Comparison of ENCODE assay signal across 10 mouse cellular contexts in the genomic region with DNA sequence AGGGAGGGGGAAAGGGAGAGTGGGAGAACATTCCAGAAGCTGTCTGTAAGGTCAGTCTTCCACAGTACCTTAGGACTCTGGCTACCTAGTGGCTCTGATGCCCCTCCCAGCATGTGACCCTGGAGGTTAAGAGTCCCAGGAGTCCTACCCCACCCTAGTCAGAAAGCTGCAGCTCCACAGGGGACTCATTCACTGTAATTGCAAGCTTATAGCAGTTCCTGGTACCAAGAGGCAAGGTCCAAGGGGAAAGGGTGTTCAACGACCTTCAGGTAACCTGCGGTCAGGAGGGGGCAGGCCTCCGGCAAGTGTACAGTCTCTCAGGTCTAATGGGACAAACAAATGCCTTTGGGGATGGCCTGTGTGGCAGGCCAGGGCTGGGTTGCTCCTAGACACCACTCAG. TPM values are rescaled to one million over a fixed set of nuclear protein-coding genes. Genes with fewer than 3 reads are reported as not detected.
A peak's percentile ranks its signal among the peaks of the same experiment; 100 is the strongest.
DNase-seq lines count a peak whose midpoint lies in the region; ATAC-seq and TF ChIP-seq lines count a peak whose summit lies in the region.
"Had no signal": no experiment of that assay in that cellular context is flagged by ENCODE, and none has a peak within 500 bp of the region (broad histone marks: within the 10 kb centered on the region; RNA-seq: fewer than 3 reads in every experiment).

No protein-coding gene starts in this region.

- H3K9me3 ChIP-seq in ES-E14 (ENCODE audit: control insufficient read depth, insufficient read depth, low read depth, low read length), result no peaks in the 10 kb centered on the region
- H3K9me3 ChIP-seq in hindbrain, embryonic 15.5 days, result no peaks in the 10 kb centered on the region
- H3K9me3 ChIP-seq in neural tube, embryonic 11.5 days (ENCODE audit: control insufficient read depth, low read length), result no peaks in the 10 kb centered on the region

- no peak overlapping the region for H3K27ac ChIP-seq in kidney, adult 2 months (ENCODE audit: insufficient read depth, low read depth, low read length)
- peak overlapping the region; percentile 86 for H3K27ac ChIP-seq in ES-E14 (ENCODE audit: insufficient read depth, low read depth, low read length, poor library complexity, severe bottlenecking)
- peak overlapping the region; percentile 48; the same call in 1 of the 2 replicates for H3K27ac ChIP-seq in hindbrain, embryonic 15.5 days (replicated peaks)
- H3K27ac ChIP-seq in neural tube, embryonic 11.5 days (ENCODE audit: low read depth, low read length), result peak overlapping the region; percentile 51

- TF ChIP-seq POLR2A in kidney, adult 2 months (IDR thresholded peaks at IDR 0.05; ENCODE audit: low read depth, low read length), result no peak

- H3K27me3 ChIP-seq in kidney, adult 2 months (replicated peaks; ENCODE audit: control insufficient read depth, insufficient read depth, low read length), result no peaks in the 10 kb centered on the region
- no peaks in the 10 kb centered on the region for H3K27me3 ChIP-seq in hindbrain, embryonic 15.5 days
- no peaks in the 10 kb centered on the region for H3K27me3 ChIP-seq in neural tube, embryonic 11.5 days (ENCODE audit: control insufficient read depth, insufficient read depth, low read length)

- 0 out of 2 replicates have a peak, but pooled peaks have one; percentile 23 for ATAC-seq in hindbrain, embryonic 15.5 days (ENCODE audit: low FRiP score, low read depth)
- ATAC-seq in neural tube, embryonic 11.5 days (ENCODE audit: insufficient read depth, low FRiP score, low TSS enrichment), result no peak

- H3K36me3 ChIP-seq in kidney, adult 2 months (ENCODE audit: control insufficient read depth, insufficient read depth, low read length), result no peaks in the 10 kb centered on the region
- no peaks in the 10 kb centered on the region for H3K36me3 ChIP-seq in ES-E14 (ENCODE audit: control insufficient read depth, insufficient read depth, low read length, poor library complexity, severe bottlenecking)
- H3K36me3 ChIP-seq in hindbrain, embryonic 15.5 days, result no peaks in the 10 kb centered on the region
- H3K36me3 ChIP-seq in neural tube, embryonic 11.5 days (ENCODE audit: control insufficient read depth, insufficient read depth, low read length), result no peaks in the 10 kb centered on the region

- H3K9ac ChIP-seq in ES-E14 (ENCODE audit: insufficient read depth, low read depth, low read length, poor library complexity, severe bottlenecking), result peak overlapping the region; percentile 69; the same call in 1 of the 2 replicates
- no peak overlapping the region for H3K9ac ChIP-seq in hindbrain, embryonic 15.5 days
- 0 out of 2 replicates have a peak overlapping the region, but pooled peaks have one; percentile 1 for H3K9ac ChIP-seq in neural tube, embryonic 11.5 days (ENCODE audit: low read length)

- peak; percentile 59 for DNase-seq in kidney, adult 2 months
- DNase-seq in kidney, postnatal 14 days, result no peak
- DNase-seq in ES-E14 (ENCODE audit: low read depth, low spot score), result no peak
- no peak for DNase-seq in neural tube, embryonic 11.5 days (ENCODE audit: low spot score)
- DNase-seq in right cerebral cortex, adult 2 months (ENCODE audit: low spot score in 2 of 2), result no peak
- DNase-seq in heart, adult 11 months, result no peak
- no peak for DNase-seq in heart, postnatal 10 days
- DNase-seq: cerebellum, adult 9-11 months; thymus, postnatal 36 days had no signal

- no peaks in the 10 kb centered on the region for H3K4me1 ChIP-seq in kidney, adult 2 months (ENCODE audit: control insufficient read depth, insufficient read depth, low read length)
- peaks cover 6 to 9% of the 10 kb centered on the region in 2 experiments; a peak in 3 of 4 replicates for H3K4me1 ChIP-seq in ES-E14 (ENCODE audit: control insufficient read depth in 2 of 2, insufficient read depth in 2 of 2, low read length in 2 of 2, poor library complexity in 1 of 2)
- peaks cover 11% of the 10 kb centered on the region for H3K4me1 ChIP-seq in hindbrain, embryonic 15.5 days (replicated peaks)
- H3K4me1 ChIP-seq in neural tube, embryonic 11.5 days (ENCODE audit: control insufficient read depth, insufficient read depth, low read length), result peaks cover 13% of the 10 kb centered on the region

- H3K4me3 ChIP-seq in kidney, adult 2 months (ENCODE audit: insufficient read depth, low read depth, low read length), result no peak overlapping the region
- H3K4me3 ChIP-seq in ES-E14 (ENCODE audit: insufficient read depth in 1 of 2, low read depth in 1 of 2, low read length in 2 of 2, poor library complexity in 1 of 2, severe bottlenecking in 1 of 2), result peak overlapping the region; percentile 24 to 32; a peak in 3 of 4 replicates
- no peak overlapping the region for H3K4me3 ChIP-seq in hindbrain, embryonic 15.5 days
- H3K4me3 ChIP-seq in neural tube, embryonic 11.5 days (ENCODE audit: low read depth, low read length), result no peak overlapping the region

- 42% methylated on average over 3 of the region's 3 CpGs for WGBS in kidney, adult 2 months
- 27% methylated on average over 3 of the region's 3 CpGs for WGBS in hindbrain, embryonic 15.5 days
- 42% methylated on average over 3 of the region's 3 CpGs for WGBS in neural tube, embryonic 11.5 days

- no peak overlapping the region for H3K4me2 ChIP-seq in hindbrain, embryonic 15.5 days
- no peak overlapping the region for H3K4me2 ChIP-seq in neural tube, embryonic 11.5 days (ENCODE audit: low read depth)

- no peak for TF ChIP-seq CTCF in kidney, adult 2 months (conservative IDR thresholded peaks at IDR 0.05; ENCODE audit: insufficient read depth, insufficient read length, low read depth, low read length)

- intact Hi-C loops in heart, postnatal 10 days (cut with DNase I), result no loop called here

- in situ Hi-C loops in ES-E14 (cut with MboI; ENCODE audit: low sequenced_read_pairs in 2 of 2, unreplicated experiment in 2 of 2), result no loop called here

TF ChIP-seq in ES-E14, 5 proteins besides CTCF, POLR2A, EP300 and RAD21:
- no peak for TF ChIP-seq ZC3H11A (IDR thresholded peaks at IDR 0.05; ENCODE audit: borderline replicate concordance, low read depth, low read length)
- TF ChIP-seq HCFC1 (IDR thresholded peaks at IDR 0.05; ENCODE audit: borderline replicate concordance, insufficient read depth, low read length), result 0 out of 2 replicates have a peak, but pooled peaks have one; percentile 25
- no peak for TF ChIP-seq ZNF384 (IDR thresholded peaks at IDR 0.05; ENCODE audit: low read depth, low read length)

RNA-seq across cellular contexts. Expression of a gene that starts 12.4 kb away (rescaled TPM):
- polyA plus RNA-seq in kidney, adult 2 months (2012; rRNA removed), result 5.7 and 7.3 TPM in 2 replicates
- 49.3 and 49.7 TPM in 2 replicates for total RNA-seq in ES-E14 (2012; rRNA removed)
- 18.8 and 24.5 TPM in 2 replicates for polyA plus RNA-seq in hindbrain, embryonic 15.5 days (2015; fragmentation: Nextera tagmentation; extraction: Ambion mirVana)
- 71.6 and 79.4 TPM in 2 replicates for polyA plus RNA-seq in neural tube, embryonic 11.5 days (2014; fragmentation: Nextera tagmentation; extraction: Ambion mirVana)
- 10 to 100 TPM; 30.8 to 31.4 TPM for total RNA-seq in heart, postnatal 10 days (2021)

RNA-seq across cellular contexts. Expression of a gene that starts 35.9 kb away (rescaled TPM):
- 73.7 and 98.9 TPM in 2 replicates for polyA plus RNA-seq in kidney, adult 2 months (2012; rRNA removed)
- 260 and 334 TPM in 2 replicates for total RNA-seq in ES-E14 (2012; rRNA removed)
- 62.5 and 65.9 TPM in 2 replicates for polyA plus RNA-seq in hindbrain, embryonic 15.5 days (2015; fragmentation: Nextera tagmentation; extraction: Ambion mirVana)
- 60.4 and 60.6 TPM in 2 replicates for polyA plus RNA-seq in neural tube, embryonic 11.5 days (2014; fragmentation: Nextera tagmentation; extraction: Ambion mirVana)
- total RNA-seq in heart, postnatal 10 days (2021), result 10 to 100 TPM; 40.3 to 40.6 TPM

RNA-seq across cellular contexts. Expression of a gene that starts 37.4 kb away (rescaled TPM):
- 85.8 and 93.9 TPM in 2 replicates for polyA plus RNA-seq in kidney, adult 2 months (2012; rRNA removed)
- 75.4 and 85.5 TPM in 2 replicates for total RNA-seq in ES-E14 (2012; rRNA removed)
- polyA plus RNA-seq in hindbrain, embryonic 15.5 days (2015; fragmentation: Nextera tagmentation; extraction: Ambion mirVana), result 13.6 and 16.1 TPM in 2 replicates
- polyA plus RNA-seq in neural tube, embryonic 11.5 days (2014; fragmentation: Nextera tagmentation; extraction: Ambion mirVana), result 26.2 and 27.0 TPM in 2 replicates
- 10 to 100 TPM; 50.2 TPM for total RNA-seq in heart, postnatal 10 days (2021)

RNA-seq across cellular contexts. Expression of a gene that starts 51.0 kb away (rescaled TPM):
- polyA plus RNA-seq in kidney, adult 2 months (2012; rRNA removed), result 3.2 and 4.1 TPM in 2 replicates
- total RNA-seq in ES-E14 (2012; rRNA removed), result 0.49 and 0.74 TPM in 2 replicates
- 3.1 and 3.6 TPM in 2 replicates for polyA plus RNA-seq in hindbrain, embryonic 15.5 days (2015; fragmentation: Nextera tagmentation; extraction: Ambion mirVana)
- polyA plus RNA-seq in neural tube, embryonic 11.5 days (2014; fragmentation: Nextera tagmentation; extraction: Ambion mirVana), result 4.6 and 5.3 TPM in 2 replicates
- total RNA-seq in heart, postnatal 10 days (2021), result 1 to 10 TPM; 8.4 to 9.1 TPM

Comparison
In these comparisons a context has a peak if more than half of its experiments do, and no peak if none do; other contexts are left out.
1. H3K4me3 ChIP-seq: peak in ES-E14 (2 of 2); none in kidney, adult 2 months (single experiment), hindbrain, embryonic 15.5 days (single experiment) and neural tube, embryonic 11.5 days (single experiment).